Mouse (Mus musculus): ENCODE results near the gene Zfp871.

DNA sequence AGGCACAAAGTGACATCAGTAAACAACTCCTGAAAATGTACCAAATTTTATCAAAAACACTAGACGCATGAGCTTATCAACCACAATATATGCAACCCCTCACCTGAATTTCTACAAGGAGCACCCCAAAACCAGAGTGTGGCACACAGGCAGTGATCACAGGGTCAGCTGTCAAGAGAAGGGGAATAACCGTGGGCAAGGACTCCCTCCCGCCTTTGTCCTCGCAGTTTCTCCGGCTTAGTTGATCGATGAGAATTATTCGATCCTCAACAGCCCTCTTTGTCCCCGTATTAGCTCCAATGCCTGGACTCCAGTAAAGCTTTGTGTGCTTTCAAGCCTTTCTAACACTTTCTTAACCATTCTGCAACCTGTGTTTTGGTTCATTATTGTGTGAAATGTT, 20.8 kb upstream of the Zfp871 start:
- TF ChIP-seq CTCF (conservative IDR thresholded peaks at IDR 0.05 in 1 of 2, IDR thresholded peaks at IDR 0.05 in 1 of 2; ENCODE audit: low read depth in 2 of 2, low read length in 2 of 2) = no peak
- TF ChIP-seq TCF12 (IDR thresholded peaks at IDR 0.05; ENCODE audit: low read depth, low read length) = no peak
- TF ChIP-seq BHLHE40 (IDR thresholded peaks at IDR 0.05; ENCODE audit: low read depth, low read length) = no peak
- no peak for TF ChIP-seq UBTF (IDR thresholded peaks at IDR 0.05; ENCODE audit: low read depth, low read length)
- TF ChIP-seq POLR2A (IDR thresholded peaks at IDR 0.05; ENCODE audit: low read depth, low read length) = no peak
- no peak for TF ChIP-seq HCFC1 (IDR thresholded peaks at IDR 0.05; ENCODE audit: low read depth, low read length)
- TF ChIP-seq CHD2 (IDR thresholded peaks at IDR 0.05; ENCODE audit: low read length) = no peak
- no peak for TF ChIP-seq E2F4 (IDR thresholded peaks at IDR 0.05; ENCODE audit: insufficient replicate concordance, low read depth, low read length)

Measured in CH12.LX (cell line).